Mouse (Mus musculus): ENCODE results near the gene Lrpprc. TPM values are rescaled to one million over a fixed set of nuclear protein-coding genes. Genes with fewer than 3 reads are reported as not detected.

Gene Lrpprc
- total RNA-seq (2012; rRNA removed): 84.8 and 92.0 TPM in 2 replicates

- no peaks in the 10 kb centered on the region for H3K9me3 ChIP-seq (ENCODE audit: control insufficient read depth, insufficient read depth, low read depth, low read length)
- peak; percentile 81 for DNase-seq (ENCODE audit: low read depth, low spot score)
- H3K4me1 ChIP-seq (ENCODE audit: control insufficient read depth in 2 of 2, insufficient read depth in 2 of 2, low read length in 2 of 2, poor library complexity in 1 of 2): peaks cover 6 to 11% of the 10 kb centered on the region in 2 experiments; a peak in 1 of 4 replicates
- H3K36me3 ChIP-seq (ENCODE audit: control insufficient read depth, insufficient read depth, low read length, poor library complexity, severe bottlenecking): peaks cover 15% of the 10 kb centered on the region
- H3K4me3 ChIP-seq (ENCODE audit: insufficient read depth in 1 of 2, low read depth in 1 of 2, low read length in 2 of 2, poor library complexity in 1 of 2, severe bottlenecking in 1 of 2): peak within 1 kb of the TSS; percentile 77 to 84
- TF ChIP-seq ZNF384 (IDR thresholded peaks at IDR 0.05; ENCODE audit: low read depth, low read length) (no peak), MAFK (IDR thresholded peaks at IDR 0.05; ENCODE audit: insufficient read depth, low read depth, low read length) (no peak), HCFC1 (IDR thresholded peaks at IDR 0.05; ENCODE audit: borderline replicate concordance, insufficient read depth, low read length) (peak; percentile 75; the same call in 1 of the 2 replicates), ZC3H11A (IDR thresholded peaks at IDR 0.05; ENCODE audit: borderline replicate concordance, low read depth, low read length) (no peak), CHD2 (IDR thresholded peaks at IDR 0.05; ENCODE audit: low read depth, low read length) (no peak)
- peak within 1 kb of the TSS; percentile 35; the same call in 1 of the 2 replicates for H3K27ac ChIP-seq (ENCODE audit: insufficient read depth, low read depth, low read length, poor library complexity, severe bottlenecking)
- peak within 1 kb of the TSS; percentile 86 for H3K9ac ChIP-seq (ENCODE audit: insufficient read depth, low read depth, low read length, poor library complexity, severe bottlenecking)
- in situ Hi-C loops (cut with MboI; ENCODE audit: low sequenced_read_pairs in 2 of 2, unreplicated experiment in 2 of 2): no loop called here
These were observed at the start of gene Lrpprc for GRCm38 (mm10) chr17:84790447-84791098. Gene Lrpprc, minus strand, starts transcription at chr17:84790789.

DNA sequence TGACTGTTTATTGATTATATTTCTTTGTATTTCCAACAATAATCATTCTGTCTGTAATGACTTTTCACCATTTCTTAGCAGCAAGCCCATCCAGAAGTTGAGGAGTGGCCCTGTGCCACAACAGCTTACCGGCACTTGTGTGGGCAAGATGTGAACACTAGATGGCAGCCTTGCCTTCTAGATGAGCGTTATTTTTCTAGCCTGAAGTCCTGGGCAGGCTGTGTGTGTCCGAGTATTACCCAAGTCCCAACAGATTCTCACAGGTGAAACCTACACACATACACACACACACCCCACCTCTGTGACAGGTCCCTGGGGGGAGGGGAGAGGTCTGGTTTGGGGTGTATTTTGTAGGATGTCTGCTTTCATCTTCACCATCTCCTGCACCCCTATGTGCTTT, 47.2 kb upstream of the Lrpprc start:
- no peaks in the 10 kb centered on the region for H3K9me3 ChIP-seq (ENCODE audit: control insufficient read depth, insufficient read depth, low read depth, low read length)
- no peaks in the 10 kb centered on the region for H3K4me1 ChIP-seq (ENCODE audit: control insufficient read depth in 2 of 2, insufficient read depth in 2 of 2, low read length in 2 of 2, poor library complexity in 1 of 2)
- no peaks in the 10 kb centered on the region for H3K36me3 ChIP-seq (ENCODE audit: control insufficient read depth, insufficient read depth, low read length, poor library complexity, severe bottlenecking)
- TF ChIP-seq ZNF384 (IDR thresholded peaks at IDR 0.05; ENCODE audit: low read depth, low read length) (no peak), HCFC1 (IDR thresholded peaks at IDR 0.05; ENCODE audit: borderline replicate concordance, insufficient read depth, low read length) (no peak), ZC3H11A (IDR thresholded peaks at IDR 0.05; ENCODE audit: borderline replicate concordance, low read depth, low read length) (peak; percentile 88; the same call in 1 of the 2 replicates), CHD2 (IDR thresholded peaks at IDR 0.05; ENCODE audit: low read depth, low read length) (no peak), MAFK (IDR thresholded peaks at IDR 0.05; ENCODE audit: insufficient read depth, low read depth, low read length) (no peak)
- no peak overlapping the region for H3K9ac ChIP-seq (ENCODE audit: insufficient read depth, low read depth, low read length, poor library complexity, severe bottlenecking)
- in situ Hi-C loops (cut with MboI; ENCODE audit: low sequenced_read_pairs in 2 of 2, unreplicated experiment in 2 of 2): loop anchor here (25.0 kb wide), 1 partner anchor 800 kb away; no protein-coding TSS in a partner anchor
- H3K4me3 ChIP-seq (ENCODE audit: insufficient read depth in 1 of 2, low read depth in 1 of 2, low read length in 2 of 2, poor library complexity in 1 of 2, severe bottlenecking in 1 of 2): no peak overlapping the region
- H3K27ac ChIP-seq (ENCODE audit: insufficient read depth, low read depth, low read length, poor library complexity, severe bottlenecking): no peak overlapping the region
- DNase-seq (ENCODE audit: low read depth, low spot score): peak; percentile 60

DNA sequence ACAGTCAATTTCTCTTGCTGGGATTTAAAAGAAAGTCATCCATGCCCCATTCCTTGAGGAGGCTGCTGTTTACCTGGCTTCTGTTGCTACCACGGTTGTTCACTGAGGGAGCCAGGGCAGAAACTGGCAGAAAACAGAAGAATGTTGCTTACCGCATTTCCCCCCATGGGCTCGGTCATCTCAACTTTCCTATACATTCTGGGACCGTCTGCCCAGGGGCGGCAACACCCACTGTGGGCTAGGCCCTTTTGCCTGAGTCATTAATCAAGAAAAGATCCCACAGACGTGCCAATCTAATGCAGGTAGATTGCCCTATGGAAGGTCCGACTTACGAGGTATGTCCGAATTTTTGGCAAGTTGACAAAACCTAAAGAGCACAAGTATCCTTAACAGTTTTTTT, 44.7 kb upstream of the Lrpprc start:
- Histone ChIP-seq H3K27ac (ENCODE audit: insufficient read depth, low read depth, low read length, poor library complexity, severe bottlenecking) (no peak overlapping the region), H3K36me3 (ENCODE audit: control insufficient read depth, insufficient read depth, low read length, poor library complexity, severe bottlenecking) (no peaks in the 10 kb centered on the region), H3K4me1 (ENCODE audit: control insufficient read depth in 2 of 2, insufficient read depth in 2 of 2, low read length in 2 of 2, poor library complexity in 1 of 2) (no peaks in the 10 kb centered on the region), H3K9me3 (ENCODE audit: control insufficient read depth, insufficient read depth, low read depth, low read length) (no peaks in the 10 kb centered on the region), H3K4me3 (ENCODE audit: insufficient read depth in 1 of 2, low read depth in 1 of 2, low read length in 2 of 2, poor library complexity in 1 of 2, severe bottlenecking in 1 of 2) (no peak overlapping the region), H3K9ac (ENCODE audit: insufficient read depth, low read depth, low read length, poor library complexity, severe bottlenecking) (no peak overlapping the region)
- in situ Hi-C loops (cut with MboI; ENCODE audit: low sequenced_read_pairs in 2 of 2, unreplicated experiment in 2 of 2): loop anchor here (25.0 kb wide), 1 partner anchor 802 kb away; no protein-coding TSS in a partner anchor
- TF ChIP-seq MAFK (IDR thresholded peaks at IDR 0.05; ENCODE audit: insufficient read depth, low read depth, low read length) (no peak), CHD2 (IDR thresholded peaks at IDR 0.05; ENCODE audit: low read depth, low read length) (no peak)
- no peak for DNase-seq (ENCODE audit: low read depth, low spot score)

- Histone ChIP-seq H3K4me1 (ENCODE audit: control insufficient read depth in 2 of 2, insufficient read depth in 2 of 2, low read length in 2 of 2, poor library complexity in 1 of 2) (no peaks in the 10 kb centered on the region), H3K27ac (ENCODE audit: insufficient read depth, low read depth, low read length, poor library complexity, severe bottlenecking) (no peak overlapping the region), H3K9ac (ENCODE audit: insufficient read depth, low read depth, low read length, poor library complexity, severe bottlenecking) (no peak overlapping the region), H3K4me3 (ENCODE audit: insufficient read depth in 1 of 2, low read depth in 1 of 2, low read length in 2 of 2, poor library complexity in 1 of 2, severe bottlenecking in 1 of 2) (no peak overlapping the region), H3K9me3 (ENCODE audit: control insufficient read depth, insufficient read depth, low read depth, low read length) (no peaks in the 10 kb centered on the region), H3K36me3 (ENCODE audit: control insufficient read depth, insufficient read depth, low read length, poor library complexity, severe bottlenecking) (no peaks in the 10 kb centered on the region)
- TF ChIP-seq HCFC1 (IDR thresholded peaks at IDR 0.05; ENCODE audit: borderline replicate concordance, insufficient read depth, low read length) (no peak), CHD2 (IDR thresholded peaks at IDR 0.05; ENCODE audit: low read depth, low read length) (no peak), MAFK (IDR thresholded peaks at IDR 0.05; ENCODE audit: insufficient read depth, low read depth, low read length) (no peak), ZC3H11A (IDR thresholded peaks at IDR 0.05; ENCODE audit: borderline replicate concordance, low read depth, low read length) (no peak), ZNF384 (IDR thresholded peaks at IDR 0.05; ENCODE audit: low read depth, low read length) (no peak)
- DNase-seq (ENCODE audit: low read depth, low spot score): no peak
- in situ Hi-C loops (cut with MboI; ENCODE audit: low sequenced_read_pairs in 2 of 2, unreplicated experiment in 2 of 2): loop anchor here (25.0 kb wide), 1 partner anchor 805 kb away; no protein-coding TSS in a partner anchor
These were observed 41.8 kb upstream of the Lrpprc start for GRCm38 (mm10) chr17:84832346-84832745.

Data from ES-E14 (cell line).